Mouse (Mus musculus) urinary bladder, postnatal 14 days (tissue): ENCODE data around the gene Chn2.
A peak's percentile ranks its signal among the peaks of the same experiment; 100 is the strongest.

ENCODE experiments used
- DNase-seq: peaks from one replicate; pipeline ENCODE4 v3.0.0; 2021; ENCODE audit warnings: low spot score

The Chn2 gene

GRCm38 (mm10) chr6:54284167-54284711 lies 244.9 kb downstream of the Chn2 start:
- DNase-seq = no peak

- DNase-seq = no peak
These were observed 247.5 kb downstream of the Chn2 start for GRCm38 (mm10) chr6:54286813-54287212.

- DNase-seq = no peak
These were observed 250.6 kb downstream of the Chn2 start for GRCm38 (mm10) chr6:54289774-54290500.

GRCm38 (mm10) chr6:54297231-54297630 lies 257.9 kb downstream of the Chn2 start:
- no peak for DNase-seq

- DNase-seq = no peak
These were observed 260.1 kb downstream of the Chn2 start for GRCm38 (mm10) chr6:54299417-54299816.

- no peak for DNase-seq
These were observed 266.4 kb downstream of the Chn2 start for GRCm38 (mm10) chr6:54305777-54306176.

GRCm38 (mm10) chr6:54313071-54313470 lies 273.7 kb downstream of the Chn2 start:
- no peak for DNase-seq

- DNase-seq = no peak
These were observed 279.3 kb downstream of the Chn2 start for GRCm38 (mm10) chr6:54318618-54319017.

GRCm38 (mm10) chr6:54319198-54319597 lies 279.8 kb downstream of the Chn2 start:
- no peak for DNase-seq

- DNase-seq = no peak
These were observed 280.9 kb downstream of the Chn2 start for GRCm38 (mm10) chr6:54320236-54320635.

GRCm38 (mm10) chr6:54325246-54325885 lies 286.0 kb downstream of the Chn2 start, which contains the start of gene Prr15:
Gene Prr15, plus strand, starts transcription at chr6:54325835.
- DNase-seq = no peak

- DNase-seq = peak; percentile 73
These were observed 287.6 kb downstream of the Chn2 start for GRCm38 (mm10) chr6:54326671-54327625.

GRCm38 (mm10) chr6:54327626-54328003 lies 288.3 kb downstream of the Chn2 start:
- DNase-seq = peak; percentile 70

- DNase-seq = no peak
These were observed 289.4 kb downstream of the Chn2 start for GRCm38 (mm10) chr6:54328783-54329182.

- DNase-seq = no peak
These were observed 290.2 kb downstream of the Chn2 start for GRCm38 (mm10) chr6:54329598-54329997.

- DNase-seq = no peak
These were observed 290.8 kb downstream of the Chn2 start for GRCm38 (mm10) chr6:54330166-54330565.

GRCm38 (mm10) chr6:54331765-54332164 lies 292.4 kb downstream of the Chn2 start:
- no peak for DNase-seq

GRCm38 (mm10) chr6:54332203-54332602 lies 292.8 kb downstream of the Chn2 start:
- peak; percentile 40 for DNase-seq

- DNase-seq = no peak
These were observed 293.8 kb downstream of the Chn2 start for GRCm38 (mm10) chr6:54333116-54333651.

- DNase-seq = no peak
These were observed 294.5 kb downstream of the Chn2 start for GRCm38 (mm10) chr6:54333652-54334396.

GRCm38 (mm10) chr6:54337321-54337720 lies 298.0 kb downstream of the Chn2 start:
- no peak for DNase-seq
